7 mouse cellular contexts compared by ENCODE assay signal in the genomic region with DNA sequence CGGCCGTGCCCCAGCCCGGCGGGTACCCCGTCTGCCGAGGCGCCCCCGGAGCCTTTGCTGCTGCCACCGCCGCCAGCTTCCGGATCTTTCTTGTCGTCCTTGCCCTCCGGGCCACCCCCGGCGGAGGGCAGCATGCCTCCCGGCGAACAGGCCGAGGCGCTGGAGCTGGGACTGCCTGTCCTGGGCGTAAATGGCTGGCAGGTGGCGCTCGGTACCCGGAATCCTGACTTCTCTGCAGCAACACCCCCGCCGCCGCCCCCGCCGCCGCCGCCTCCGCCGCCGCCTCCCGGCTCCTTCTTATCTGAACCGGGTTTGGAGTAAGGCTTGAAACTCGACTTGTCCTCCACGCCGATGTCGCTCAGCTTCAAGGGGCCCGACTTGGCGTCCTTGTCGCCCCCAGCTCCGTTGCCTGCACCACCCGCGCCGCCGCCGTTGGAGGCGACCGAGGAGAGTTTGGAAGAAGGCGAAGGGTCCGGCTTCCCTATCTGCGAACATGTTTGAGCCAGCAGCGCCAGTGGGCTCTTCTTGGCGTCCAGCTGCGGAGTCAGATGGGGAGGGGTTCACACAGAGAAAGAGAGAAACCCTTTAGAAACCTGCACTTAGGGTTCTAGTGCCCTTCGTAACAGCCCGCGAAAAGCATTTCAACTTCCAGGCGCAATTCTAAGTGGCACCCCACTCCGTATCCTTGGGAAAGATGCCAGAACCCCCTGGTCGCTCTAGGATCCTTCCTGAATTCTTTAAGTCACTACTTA. TPM values are rescaled to one million over a fixed set of nuclear protein-coding genes. Genes with fewer than 3 reads are reported as not detected.
DNase-seq lines count a peak whose midpoint lies in the region; ATAC-seq lines count a peak whose summit lies in the region.

No protein-coding gene starts in this region.

- no peaks in the 10 kb centered on the region for H3K9me3 ChIP-seq in embryonic facial prominence, embryonic 12.5 days
- H3K9me3 ChIP-seq in heart, embryonic 10.5 days = no peaks in the 10 kb centered on the region
- no peaks in the 10 kb centered on the region for H3K9me3 ChIP-seq in kidney, embryonic 15.5 days (replicated peaks)
- no peaks in the 10 kb centered on the region for H3K9me3 ChIP-seq in limb, embryonic 15.5 days
- no peaks in the 10 kb centered on the region for H3K9me3 ChIP-seq in midbrain, embryonic 15.5 days

- peak overlapping the region; percentile 75 for H3K4me2 ChIP-seq in embryonic facial prominence, embryonic 12.5 days (replicated peaks)
- peak overlapping the region; percentile 87 for H3K4me2 ChIP-seq in kidney, embryonic 15.5 days
- H3K4me2 ChIP-seq in limb, embryonic 15.5 days = peak overlapping the region; percentile 77
- peak overlapping the region; percentile 88 for H3K4me2 ChIP-seq in midbrain, embryonic 15.5 days

- peak overlapping the region; percentile 95 for H3K9ac ChIP-seq in embryonic facial prominence, embryonic 12.5 days
- peak overlapping the region; percentile 99 for H3K9ac ChIP-seq in kidney, embryonic 15.5 days
- H3K9ac ChIP-seq in limb, embryonic 15.5 days = peak overlapping the region; percentile 86
- H3K9ac ChIP-seq in midbrain, embryonic 15.5 days = peak overlapping the region; percentile 78

- peaks cover 11% of the 10 kb centered on the region for H3K36me3 ChIP-seq in embryonic facial prominence, embryonic 12.5 days
- H3K36me3 ChIP-seq in heart, embryonic 10.5 days = peaks cover 10% of the 10 kb centered on the region; the same call in 1 of the 2 replicates
- H3K36me3 ChIP-seq in kidney, embryonic 15.5 days = peaks cover 13% of the 10 kb centered on the region
- 0 out of 2 replicates have a peak, but pooled peaks cover 4% of the 10 kb centered on the region for H3K36me3 ChIP-seq in limb, embryonic 15.5 days
- H3K36me3 ChIP-seq in midbrain, embryonic 15.5 days (replicated peaks) = no peaks in the 10 kb centered on the region
- H3K36me3 ChIP-seq in splenic B cell, adult 2 months (ENCODE audit: control insufficient read depth, insufficient read depth, low read length, poor library complexity, severe bottlenecking) = no peaks in the 10 kb centered on the region

- peak overlapping the region; percentile 84 for H3K4me3 ChIP-seq in embryonic facial prominence, embryonic 12.5 days
- H3K4me3 ChIP-seq in heart, embryonic 10.5 days = peak overlapping the region; percentile 77
- peak overlapping the region; percentile 71 for H3K4me3 ChIP-seq in kidney, embryonic 15.5 days (replicated peaks)
- peak overlapping the region; percentile 83 for H3K4me3 ChIP-seq in limb, embryonic 15.5 days
- peak overlapping the region; percentile 86 for H3K4me3 ChIP-seq in midbrain, embryonic 15.5 days

- under 1% methylated on average over 62 of the region's 62 CpGs for WGBS in embryonic facial prominence, embryonic 12.5 days
- under 1% methylated on average over 62 of the region's 62 CpGs for WGBS in heart, embryonic 10.5 days
- WGBS in kidney, embryonic 15.5 days = under 1% methylated on average over 62 of the region's 62 CpGs
- under 1% methylated on average over 62 of the region's 62 CpGs for WGBS in limb, embryonic 15.5 days
- 0% methylated on average over 61 of the region's 62 CpGs for WGBS in midbrain, embryonic 15.5 days

- DNase-seq in adrenal gland, postnatal 4 days (ENCODE audit: low spot score in 2 of 2) = peak; percentile 74 to 77
- peak; percentile 91 for DNase-seq in heart, embryonic 10.5 days (ENCODE audit: low spot score)
- DNase-seq in splenic B cell, adult 2 months (ENCODE audit: low read depth, low spot score) = peak; percentile 34

- H3K27me3 ChIP-seq in embryonic facial prominence, embryonic 12.5 days = peaks cover 8% of the 10 kb centered on the region; the same call in 1 of the 2 replicates
- H3K27me3 ChIP-seq in heart, embryonic 10.5 days (ENCODE audit: insufficient read depth, poor library complexity, severe bottlenecking) = peaks cover 50% of the 10 kb centered on the region
- H3K27me3 ChIP-seq in kidney, embryonic 15.5 days = no peaks in the 10 kb centered on the region
- H3K27me3 ChIP-seq in limb, embryonic 15.5 days = peaks cover 9% of the 10 kb centered on the region; the same call in 1 of the 2 replicates
- peaks cover 26% of the 10 kb centered on the region for H3K27me3 ChIP-seq in midbrain, embryonic 15.5 days (replicated peaks)
- H3K27me3 ChIP-seq in splenic B cell, adult 2 months (ENCODE audit: control insufficient read depth, insufficient read depth, low read length, poor library complexity, severe bottlenecking) = peaks cover 8% of the 10 kb centered on the region

- H3K4me1 ChIP-seq in embryonic facial prominence, embryonic 12.5 days = peaks cover 31% of the 10 kb centered on the region
- peaks cover 62% of the 10 kb centered on the region for H3K4me1 ChIP-seq in heart, embryonic 10.5 days
- H3K4me1 ChIP-seq in kidney, embryonic 15.5 days = peaks cover 28% of the 10 kb centered on the region
- peaks cover 54% of the 10 kb centered on the region for H3K4me1 ChIP-seq in limb, embryonic 15.5 days
- peaks cover 73% of the 10 kb centered on the region for H3K4me1 ChIP-seq in midbrain, embryonic 15.5 days

- no peak for ATAC-seq in embryonic facial prominence, embryonic 12.5 days (ENCODE audit: insufficient number of reproducible peaks, insufficient read depth, low FRiP score, low TSS enrichment)
- no peak for ATAC-seq in kidney, embryonic 15.5 days (replicated peaks; ENCODE audit: low FRiP score)
- ATAC-seq in limb, embryonic 15.5 days (ENCODE audit: insufficient number of reproducible peaks, low FRiP score, low TSS enrichment, low read depth) = no peak
- no peak for ATAC-seq in midbrain, embryonic 15.5 days (replicated peaks)

- peak overlapping the region; percentile 98 for H3K27ac ChIP-seq in embryonic facial prominence, embryonic 12.5 days
- peak overlapping the region; percentile 88 for H3K27ac ChIP-seq in heart, embryonic 10.5 days
- H3K27ac ChIP-seq in kidney, embryonic 15.5 days = peak overlapping the region; percentile 99
- peak overlapping the region; percentile 99 for H3K27ac ChIP-seq in limb, embryonic 15.5 days
- H3K27ac ChIP-seq in midbrain, embryonic 15.5 days = peak overlapping the region; percentile 90

RNA-seq across cellular contexts. Expression of gene Zfp503, which starts 3.2 kb away (rescaled TPM):
- 10 to 100 TPM; 41.7 to 57.4 TPM for total RNA-seq in adrenal gland, postnatal 4 days (2021)
- 35.5 and 40.3 TPM in 2 replicates for polyA plus RNA-seq in embryonic facial prominence, embryonic 12.5 days (2016; fragmentation: Nextera tagmentation; extraction: Ambion mirVana)
- polyA plus RNA-seq in heart, embryonic 10.5 days (2016; fragmentation: Nextera tagmentation; extraction: Ambion mirVana) = 3.2 and 13.4 TPM in 2 replicates
- 37.0 and 39.5 TPM in 2 replicates for polyA plus RNA-seq in kidney, embryonic 15.5 days (2015; fragmentation: Nextera tagmentation; extraction: Ambion mirVana)
- 16.1 and 21.6 TPM in 2 replicates for polyA plus RNA-seq in limb, embryonic 15.5 days (2015; fragmentation: Nextera tagmentation; extraction: Ambion mirVana)
- 5.8 and 5.9 TPM in 2 replicates for polyA plus RNA-seq in midbrain, embryonic 15.5 days (2015; fragmentation: Nextera tagmentation; extraction: Ambion mirVana)

RNA-seq across cellular contexts. Expression of gene Lrmda, which starts 33.4 kb away (rescaled TPM):
- total RNA-seq in adrenal gland, postnatal 4 days (2021) = 1 to 10 TPM; 3.7 to 3.9 TPM
- 0.28 and 0.69 TPM in 2 replicates for polyA plus RNA-seq in embryonic facial prominence, embryonic 12.5 days (2016; fragmentation: Nextera tagmentation; extraction: Ambion mirVana)
- 0.60 and 1.1 TPM in 2 replicates for polyA plus RNA-seq in heart, embryonic 10.5 days (2016; fragmentation: Nextera tagmentation; extraction: Ambion mirVana)
- polyA plus RNA-seq in kidney, embryonic 15.5 days (2015; fragmentation: Nextera tagmentation; extraction: Ambion mirVana) = 0.90 and 1.1 TPM in 2 replicates
- 0.17 and 0.26 TPM in 2 replicates for polyA plus RNA-seq in limb, embryonic 15.5 days (2015; fragmentation: Nextera tagmentation; extraction: Ambion mirVana)
- 0.31 and 0.32 TPM in 2 replicates for polyA plus RNA-seq in midbrain, embryonic 15.5 days (2015; fragmentation: Nextera tagmentation; extraction: Ambion mirVana)

Comparison
In these comparisons a context has a peak if more than half of its experiments do, and no peak if none do; other contexts are left out.
1. DNase-seq: peak in every context shown above with its lines; median percentile 91 in heart, embryonic 10.5 days; 76 in adrenal gland, postnatal 4 days; 34 in splenic B cell, adult 2 months.